Mouse (Mus musculus) forebrain, embryonic 10.5 days (tissue): ENCODE measurements around the gene Nsf. TPM values are rescaled to one million over a fixed set of nuclear protein-coding genes. Genes with fewer than 3 reads are reported as not detected.

Experiments used
- DNase-seq: peaks from one replicate; pipeline ENCODE4 v3.0.0-alpha.2; 2017; ENCODE audit warnings: low spot score; ENCODE audit errors: extremely low spot score
- H3K27ac ChIP-seq: fragments of 300-500 bp; sonication (generic); 2 replicates; pipeline ENCODE4 v1.5.1; 2016; ENCODE audit warnings: mild to moderate bottlenecking
- H3K27me3 ChIP-seq: fragments of 300-500 bp; sonication (generic); 2 replicates; pipeline ENCODE4 v1.6.1; 2016; ENCODE audit warnings: mild to moderate bottlenecking; ENCODE audit not compliant: poor library complexity, severe bottlenecking
- H3K36me3 ChIP-seq: fragments of 300-500 bp; sonication (generic); replicated peaks from 2 replicates; pipeline ENCODE4 v1.6.1; 2016; ENCODE audit warnings: mild to moderate bottlenecking, moderate library complexity
- H3K4me1 ChIP-seq: fragments of 300-500 bp; sonication (generic); 2 replicates; pipeline ENCODE4 v1.6.1; 2016
- H3K4me3 ChIP-seq: fragments of 300-500 bp; sonication (generic); 2 replicates; pipeline ENCODE4 v1.5.1; 2016; ENCODE audit warnings: mild to moderate bottlenecking, moderate library complexity
- H3K9me3 ChIP-seq: fragments of 300-500 bp; sonication (generic); 2 replicates; pipeline ENCODE4 v1.6.1; 2016; ENCODE audit warnings: mild to moderate bottlenecking, moderate library complexity
- WGBS: fragments of 180-500 bp; shearing (Covaris S2); methylation state at CpG from one replicate; pipeline ENCODE4 v1.1.7; 2016; 5-methylcytosine and 5-hydroxymethylcytosine counted together
- polyA plus RNA-seq: library from polyadenylated mRNA; unstranded; fragments of >200 nt; fragmentation: Nextera tagmentation; extraction: Ambion mirVana; gene quantifications from 2 replicates; pipeline ENCODE4 v1.2.1, GENCODE M21; 2016

The Nsf gene
- polyA plus RNA-seq, 1 experiment from 2014 or later, result 55.3 TPM

DNA sequence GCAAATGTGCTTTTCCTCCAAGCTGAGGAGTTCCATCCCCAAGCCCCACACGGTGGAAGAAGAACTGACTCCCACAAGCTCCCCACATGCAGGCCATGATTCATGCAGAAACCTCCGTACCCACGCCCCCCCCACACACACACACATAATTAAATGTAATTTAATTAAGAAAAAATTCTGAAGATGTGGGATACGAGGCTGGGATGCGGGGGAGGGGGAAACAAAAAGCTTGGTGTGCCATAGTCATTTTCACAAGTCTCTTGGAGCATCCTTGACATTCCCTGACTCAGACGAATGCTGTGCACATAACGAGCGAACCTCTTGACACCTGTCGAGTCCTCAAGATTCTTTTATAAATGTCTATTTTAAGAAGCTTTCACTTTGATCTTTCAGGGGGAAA, 16.4 kb downstream of the Nsf start:
- Histone ChIP-seq H3K4me3 (no peak overlapping the region), H3K27me3 (no peaks in the 10 kb centered on the region), H3K36me3 (peaks cover 12% of the 10 kb centered on the region), H3K27ac (no peak overlapping the region), H3K4me1 (peaks cover 26% of the 10 kb centered on the region), H3K9me3 (no peaks in the 10 kb centered on the region)
- no peak for DNase-seq
- 81% methylated on average over 9 of the region's 9 CpGs for WGBS

DNA sequence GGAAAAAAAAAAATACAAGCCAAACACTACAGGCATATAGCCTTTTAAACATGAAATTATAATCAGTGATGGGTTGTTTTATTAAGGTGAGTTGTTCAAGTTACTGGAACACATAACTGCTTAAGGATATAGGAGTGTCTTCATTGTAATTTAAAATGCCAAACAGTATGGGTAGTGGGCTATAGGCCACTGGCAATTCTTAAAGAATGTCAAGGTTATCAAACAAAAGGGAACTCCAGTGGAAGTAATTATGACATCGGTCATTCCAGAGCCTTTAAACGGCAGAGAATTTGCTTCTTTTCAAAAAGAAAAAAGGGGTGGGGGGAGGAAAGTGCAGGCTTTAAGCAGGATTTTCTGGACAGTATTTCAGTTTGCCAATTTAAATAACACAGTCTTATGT, 18.1 kb downstream of the Nsf start:
- no peak overlapping the region for H3K4me3 ChIP-seq
- H3K27ac ChIP-seq, result no peak overlapping the region
- no peaks in the 10 kb centered on the region for H3K27me3 ChIP-seq
- H3K9me3 ChIP-seq, result no peaks in the 10 kb centered on the region
- H3K4me1 ChIP-seq, result peaks cover 19% of the 10 kb centered on the region
- DNase-seq, result no peak
- 24% methylated on average over 2 of the region's 2 CpGs for WGBS
- peaks cover 4% of the 10 kb centered on the region; the same call in 1 of the 2 replicates for H3K36me3 ChIP-seq

DNA sequence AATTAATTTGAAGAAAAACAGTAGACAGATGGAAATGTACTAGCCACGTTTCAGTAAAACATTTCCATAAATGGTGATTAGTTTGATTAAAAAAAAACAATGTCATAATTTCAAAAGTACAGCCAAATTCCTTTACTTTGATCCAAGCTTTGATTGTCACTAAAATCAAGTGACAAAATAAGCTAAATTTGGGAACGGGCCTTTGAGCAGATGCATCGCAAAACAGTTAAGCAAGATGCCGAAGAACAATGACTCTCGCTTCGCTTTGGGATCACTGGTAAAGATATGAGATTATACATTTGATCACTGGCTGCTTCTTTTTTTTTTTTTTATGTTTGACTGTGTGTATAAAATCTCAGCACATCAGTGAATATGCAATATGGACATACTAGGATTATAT, 20.0 kb downstream of the Nsf start:
- H3K27ac ChIP-seq, result no peak overlapping the region
- H3K27me3 ChIP-seq, result no peaks in the 10 kb centered on the region
- no peak for DNase-seq
- no peaks in the 10 kb centered on the region for H3K9me3 ChIP-seq
- no peak overlapping the region for H3K4me3 ChIP-seq
- peaks cover 10% of the 10 kb centered on the region for H3K36me3 ChIP-seq
- 94% methylated on average over 6 of the region's 6 CpGs for WGBS
- peaks cover 22% of the 10 kb centered on the region for H3K4me1 ChIP-seq

DNA sequence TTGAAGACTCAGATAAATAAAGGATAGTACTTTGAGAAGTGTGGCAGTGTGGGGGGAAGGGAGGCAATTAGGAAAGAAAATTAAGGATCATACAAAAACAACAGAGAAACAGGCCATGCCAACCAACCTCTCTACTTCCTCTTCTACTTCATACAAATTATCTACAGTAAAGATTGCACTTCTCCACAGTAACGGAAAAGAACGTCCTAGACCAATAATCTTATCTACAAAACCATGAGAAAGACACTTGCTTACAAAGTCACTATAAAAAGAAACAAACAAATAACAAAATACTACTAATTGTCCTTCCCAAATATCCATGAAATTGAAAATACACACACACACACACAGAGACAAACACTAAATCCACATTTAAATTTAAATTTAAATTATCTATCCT, 29.9 kb downstream of the Nsf start:
- no peaks in the 10 kb centered on the region for H3K9me3 ChIP-seq
- peaks cover 35% of the 10 kb centered on the region for H3K36me3 ChIP-seq
- no peaks in the 10 kb centered on the region for H3K4me1 ChIP-seq
- no peak for DNase-seq
- H3K4me3 ChIP-seq, result no peak overlapping the region
- H3K27ac ChIP-seq, result no peak overlapping the region
- H3K27me3 ChIP-seq, result no peaks in the 10 kb centered on the region
- WGBS, result 93% methylated on average over 2 of the region's 2 CpGs

DNA sequence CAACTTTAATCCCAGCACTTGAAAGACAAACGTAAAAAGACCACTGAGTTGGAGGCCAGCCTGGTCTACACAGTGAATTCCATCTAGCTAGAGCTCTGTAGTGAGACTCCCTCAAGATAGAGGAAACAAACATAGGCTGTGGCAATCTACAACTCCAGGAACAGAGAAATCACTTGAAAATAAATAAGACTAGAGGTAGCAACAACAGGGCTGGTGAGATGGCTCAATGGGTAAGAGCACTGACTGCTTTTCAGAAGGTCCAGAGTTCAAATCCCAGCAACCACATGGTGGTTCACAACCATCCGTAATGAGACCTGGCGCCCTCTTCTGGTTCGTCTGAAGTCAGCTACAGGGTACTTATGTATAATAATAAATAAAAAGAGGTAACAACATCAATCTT, 30.6 kb downstream of the Nsf start:
- no peak overlapping the region for H3K27ac ChIP-seq
- H3K4me1 ChIP-seq, result no peaks in the 10 kb centered on the region
- DNase-seq, result no peak
- H3K36me3 ChIP-seq, result peaks cover 29% of the 10 kb centered on the region
- no peaks in the 10 kb centered on the region for H3K27me3 ChIP-seq
- no peaks in the 10 kb centered on the region for H3K9me3 ChIP-seq
- no peak overlapping the region for H3K4me3 ChIP-seq
- WGBS, result 87% methylated on average over 4 of the region's 4 CpGs

DNA sequence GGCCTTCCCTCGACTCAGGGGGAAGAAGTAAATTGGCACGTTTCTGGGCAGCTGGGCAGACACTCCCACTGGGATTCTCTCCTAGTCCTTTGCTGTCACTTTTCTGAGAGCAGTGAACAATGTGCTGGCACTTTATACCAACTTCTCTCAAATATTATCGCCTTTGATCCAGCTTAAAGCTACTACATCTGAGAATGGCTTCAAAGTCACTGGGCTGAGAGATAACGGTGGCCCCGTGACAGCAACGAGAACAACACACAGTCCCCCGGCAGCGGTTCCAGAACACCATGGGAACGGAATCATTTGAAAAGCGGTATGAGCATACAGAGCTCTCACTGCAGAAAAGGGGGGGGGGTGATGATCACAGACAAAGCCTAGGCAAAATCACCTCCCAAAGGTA, 31.0 kb downstream of the Nsf start:
- no peak overlapping the region for H3K27ac ChIP-seq
- no peaks in the 10 kb centered on the region for H3K9me3 ChIP-seq
- no peaks in the 10 kb centered on the region for H3K4me1 ChIP-seq
- 93% methylated on average over 10 of the region's 10 CpGs for WGBS
- H3K27me3 ChIP-seq, result no peaks in the 10 kb centered on the region
- H3K36me3 ChIP-seq, result peaks cover 29% of the 10 kb centered on the region
- H3K4me3 ChIP-seq, result no peak overlapping the region
- DNase-seq, result no peak

DNA sequence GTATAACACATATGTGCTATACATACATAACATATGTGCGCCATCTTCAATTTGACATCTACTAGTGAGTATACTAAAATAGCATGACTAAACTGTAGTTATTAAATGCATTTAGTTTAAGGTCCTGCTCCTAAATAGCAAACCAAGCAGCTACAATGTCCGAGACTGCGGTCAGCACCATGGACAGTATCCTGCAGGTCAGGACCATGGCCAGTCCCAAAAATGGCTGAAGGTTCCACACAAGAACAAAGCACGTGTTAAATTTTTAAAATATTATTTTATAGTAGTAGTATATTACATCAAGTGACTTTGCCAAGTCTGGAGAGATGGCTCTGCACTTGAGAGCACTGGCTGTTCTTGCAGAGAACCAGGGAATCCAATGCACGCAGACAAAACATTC, 33.2 kb downstream of the Nsf start:
- DNase-seq, result peak; percentile 33
- Histone ChIP-seq H3K4me3 (no peak overlapping the region), H3K27ac (no peak overlapping the region), H3K36me3 (peaks cover 27% of the 10 kb centered on the region), H3K4me1 (no peaks in the 10 kb centered on the region), H3K27me3 (no peaks in the 10 kb centered on the region), H3K9me3 (no peaks in the 10 kb centered on the region)
- WGBS, result 76% methylated on average over 5 of the region's 5 CpGs

DNA sequence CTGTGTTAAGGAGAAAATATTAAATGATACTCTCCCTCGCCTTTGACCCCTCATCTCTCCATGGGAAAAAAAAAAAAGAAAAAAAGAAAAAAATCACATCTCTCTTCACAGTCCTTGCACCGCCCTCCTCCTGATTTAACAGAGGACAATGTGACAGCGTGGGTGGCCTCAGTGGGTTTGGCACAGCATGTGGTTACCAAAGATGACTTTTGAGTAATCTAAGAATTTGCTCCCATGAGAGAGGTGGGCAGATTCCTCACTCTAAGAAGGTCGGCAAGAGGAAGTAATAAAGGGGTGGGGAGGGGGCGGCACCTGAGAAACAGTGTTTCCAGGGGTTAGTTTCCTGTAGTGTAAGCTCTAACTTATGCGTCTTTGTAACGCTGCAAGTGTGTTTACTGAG, 37.0 kb downstream of the Nsf start:
- no peak for DNase-seq
- WGBS, result 86% methylated on average over 7 of the region's 7 CpGs
- H3K36me3 ChIP-seq, result peaks cover 52% of the 10 kb centered on the region
- no peaks in the 10 kb centered on the region for H3K4me1 ChIP-seq
- no peak overlapping the region for H3K4me3 ChIP-seq
- H3K27me3 ChIP-seq, result no peaks in the 10 kb centered on the region
- no peaks in the 10 kb centered on the region for H3K9me3 ChIP-seq
- H3K27ac ChIP-seq, result no peak overlapping the region

DNA sequence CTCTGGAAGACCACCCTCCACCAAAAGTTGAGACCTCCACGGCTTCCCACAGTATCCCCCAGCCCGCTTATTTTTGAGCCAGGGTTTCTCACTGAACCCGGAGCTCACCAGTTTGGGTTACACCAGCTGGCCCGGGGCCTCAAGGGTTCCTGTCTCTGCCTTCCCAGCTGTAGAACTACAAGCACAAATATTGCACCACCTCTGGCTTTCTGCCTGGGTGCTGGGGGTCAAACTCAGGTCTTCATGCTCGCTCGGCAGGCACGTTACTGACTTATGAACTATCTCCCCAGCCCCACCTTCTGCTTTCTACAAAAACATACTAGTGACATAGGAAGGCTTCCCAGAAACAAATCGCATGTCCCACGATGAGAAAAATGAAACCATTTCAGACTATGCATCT, 38.2 kb downstream of the Nsf start:
- Histone ChIP-seq H3K9me3 (no peaks in the 10 kb centered on the region), H3K27ac (no peak overlapping the region), H3K27me3 (peaks cover 1% of the 10 kb centered on the region), H3K4me3 (no peak overlapping the region), H3K36me3 (peaks cover 51% of the 10 kb centered on the region), H3K4me1 (no peaks in the 10 kb centered on the region)
- DNase-seq, result no peak
- WGBS, result 93% methylated on average over 9 of the region's 9 CpGs

DNA sequence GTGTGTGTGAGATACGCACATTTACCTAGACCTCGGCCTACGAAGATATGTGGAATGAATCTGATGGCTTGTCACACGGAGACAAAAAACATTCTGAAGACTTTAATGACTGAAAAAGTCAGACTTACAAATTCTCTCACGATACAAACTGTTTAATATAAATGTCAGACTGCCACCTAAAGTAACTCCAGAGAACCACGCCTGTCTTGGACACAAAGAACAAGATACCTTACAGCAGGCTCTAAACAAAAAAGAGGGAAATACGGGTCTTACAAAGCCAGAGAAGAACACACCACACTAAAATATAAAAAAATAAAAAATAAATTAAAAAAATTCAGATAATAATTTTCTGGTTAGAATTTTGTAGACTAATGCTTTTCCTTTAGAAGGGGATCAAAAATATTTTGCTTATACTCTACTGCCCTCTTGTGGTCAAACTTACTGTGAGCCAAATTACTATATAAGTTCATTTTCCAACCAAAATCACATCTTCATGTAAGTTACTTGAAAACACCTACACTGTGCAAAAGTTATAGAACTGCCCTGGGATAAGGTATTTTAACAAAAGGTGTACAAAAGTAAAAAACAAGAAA, 42.8 kb downstream of the Nsf start:
- Histone ChIP-seq H3K9me3 (no peaks in the 10 kb centered on the region), H3K4me3 (no peak overlapping the region), H3K27ac (no peak overlapping the region), H3K36me3 (peaks cover 79% of the 10 kb centered on the region), H3K27me3 (peaks cover 31% of the 10 kb centered on the region), H3K4me1 (peaks cover 9% of the 10 kb centered on the region; the same call in 1 of the 2 replicates)
- WGBS, result 71% methylated on average over 7 of the region's 7 CpGs
- no peak for DNase-seq

DNA sequence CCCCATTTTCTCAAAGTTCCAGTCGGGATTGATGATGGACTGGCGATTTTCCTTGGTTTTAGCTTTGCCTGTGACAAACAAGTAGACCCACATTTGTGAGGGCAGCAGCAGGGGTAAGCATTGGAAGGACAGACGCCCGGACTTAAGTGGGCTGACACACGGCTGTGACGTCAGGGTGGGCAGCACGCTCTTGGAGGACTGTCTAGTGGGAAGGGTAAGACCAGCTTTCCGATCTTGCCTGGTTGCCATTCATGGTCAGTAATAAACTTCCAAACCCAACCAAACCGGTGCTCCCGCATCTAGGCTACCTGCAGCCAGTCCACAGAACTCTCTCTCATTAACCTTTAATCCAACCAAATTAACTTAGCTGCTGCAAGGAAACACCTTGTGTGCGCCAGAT, 43.3 kb downstream of the Nsf start:
- no peaks in the 10 kb centered on the region for H3K9me3 ChIP-seq
- peaks cover 36% of the 10 kb centered on the region for H3K27me3 ChIP-seq
- H3K36me3 ChIP-seq, result peaks cover 74% of the 10 kb centered on the region
- H3K4me1 ChIP-seq, result peaks cover 10% of the 10 kb centered on the region; the same call in 1 of the 2 replicates
- WGBS, result 94% methylated on average over 11 of the region's 11 CpGs
- DNase-seq, result no peak
- H3K4me3 ChIP-seq, result no peak overlapping the region
- H3K27ac ChIP-seq, result no peak overlapping the region

DNA sequence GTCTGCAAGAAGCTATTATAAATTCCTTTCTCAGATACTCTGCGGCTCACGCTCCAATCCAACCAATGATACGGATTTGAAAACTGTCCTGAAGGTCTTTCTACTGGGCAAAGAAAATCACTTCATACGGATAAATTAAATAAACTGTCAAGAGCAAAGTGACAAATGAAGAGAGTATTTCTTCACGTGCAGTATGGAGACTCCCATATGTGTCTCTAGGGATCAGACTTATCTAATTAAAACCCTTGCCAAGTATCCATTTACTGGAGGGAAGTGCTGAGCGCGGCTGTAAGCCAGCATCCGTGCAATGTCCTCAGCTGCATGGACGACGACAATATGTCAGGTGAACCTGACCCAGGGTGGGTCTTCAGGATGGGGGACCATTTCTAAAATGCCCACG, 44.0 kb downstream of the Nsf start:
- no peak for DNase-seq
- peaks cover 37% of the 10 kb centered on the region for H3K27me3 ChIP-seq
- H3K36me3 ChIP-seq, result peaks cover 66% of the 10 kb centered on the region
- no peaks in the 10 kb centered on the region for H3K9me3 ChIP-seq
- peaks cover 10% of the 10 kb centered on the region; the same call in 1 of the 2 replicates for H3K4me1 ChIP-seq
- H3K4me3 ChIP-seq, result no peak overlapping the region
- WGBS, result 93% methylated on average over 11 of the region's 11 CpGs
- H3K27ac ChIP-seq, result no peak overlapping the region

DNA sequence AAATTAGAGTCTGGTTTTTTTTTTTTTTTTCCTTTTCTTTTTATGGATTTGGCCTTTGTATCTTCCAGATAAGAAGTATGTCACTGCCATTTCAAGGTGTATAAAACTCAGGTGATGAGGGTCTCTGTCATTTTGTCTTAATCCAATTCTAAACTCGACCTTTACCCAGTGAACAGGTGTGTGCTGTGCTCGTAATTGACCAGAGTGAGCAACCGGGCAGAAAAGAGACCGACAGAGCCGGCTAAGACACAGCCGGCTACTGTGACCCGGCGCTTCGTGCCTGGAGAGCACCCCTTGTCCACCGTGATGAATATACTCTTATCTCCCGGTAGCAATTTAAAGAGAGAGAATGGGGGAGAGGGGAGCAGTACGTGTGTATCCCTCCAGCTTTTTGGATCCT, 44.5 kb downstream of the Nsf start:
- peaks cover 37% of the 10 kb centered on the region for H3K27me3 ChIP-seq
- H3K36me3 ChIP-seq, result peaks cover 62% of the 10 kb centered on the region
- no peaks in the 10 kb centered on the region for H3K9me3 ChIP-seq
- DNase-seq, result no peak
- H3K27ac ChIP-seq, result no peak overlapping the region
- 92% methylated on average over 12 of the region's 12 CpGs for WGBS
- no peak overlapping the region for H3K4me3 ChIP-seq
- peaks cover 10% of the 10 kb centered on the region; the same call in 1 of the 2 replicates for H3K4me1 ChIP-seq
